Mouse (Mus musculus) intestine, embryonic 16.5 days (tissue): ENCODE results near the gene Eif2ak2. TPM values are rescaled to one million over a fixed set of nuclear protein-coding genes. Genes with fewer than 3 reads are reported as not detected.

Experiments used
- ATAC-seq: fragments of 200-750 bp; cut with Nextera tagmentation; 2 replicates; pipeline ENCODE4 v1.8.0; 2017; ENCODE audit warnings: moderate TSS enrichment, moderate library complexity
- H3K27ac ChIP-seq: fragments of 300-500 bp; sonication (generic); 2 replicates; pipeline ENCODE4 v1.5.1; 2014; ENCODE audit warnings: mild to moderate bottlenecking, low read length
- H3K27me3 ChIP-seq: fragments of 300-500 bp; sonication (generic); replicated peaks from 2 replicates; pipeline ENCODE4 v1.6.1; 2014; ENCODE audit warnings: low read length, control low read depth, mixed read lengths; ENCODE audit not compliant: control insufficient read depth, insufficient read depth
- H3K36me3 ChIP-seq: fragments of 300-500 bp; sonication (generic); 2 replicates; pipeline ENCODE4 v1.6.1; 2014; ENCODE audit warnings: low read length, control low read depth; ENCODE audit not compliant: control insufficient read depth, insufficient read depth
- H3K4me1 ChIP-seq: fragments of 300-500 bp; sonication (generic); 2 replicates; pipeline ENCODE4 v1.6.1; 2014; ENCODE audit warnings: low read length, control low read depth, mixed read lengths; ENCODE audit not compliant: control insufficient read depth, insufficient read depth
- H3K4me2 ChIP-seq: fragments of 300-500 bp; sonication (generic); 2 replicates; pipeline ENCODE4 v1.6.1; 2014; ENCODE audit warnings: low read depth, low read length, control low read depth
- H3K4me3 ChIP-seq: fragments of 300-500 bp; sonication (generic); 2 replicates; pipeline ENCODE4 v1.5.1; 2014; ENCODE audit warnings: mild to moderate bottlenecking, low read length
- H3K9ac ChIP-seq: fragments of 300-500 bp; sonication (generic); 2 replicates; pipeline ENCODE4 v1.6.1; 2014; ENCODE audit warnings: low read depth, low read length
- H3K9me3 ChIP-seq: fragments of 300-500 bp; sonication (generic); 2 replicates; pipeline ENCODE4 v1.6.1; 2016; ENCODE audit warnings: low read length, control low read depth; ENCODE audit not compliant: control insufficient read depth
- WGBS: fragments of 180-500 bp; shearing (Covaris S2); extraction: QIAGEN DNeasy Blood & Tissue Kit; methylation state at CpG from one replicate; pipeline ENCODE4 v1.1.7; 2014; 5-methylcytosine and 5-hydroxymethylcytosine counted together
- polyA plus RNA-seq: library from polyadenylated mRNA; unstranded; fragments of >200 nt; fragmentation: Nextera tagmentation; extraction: Ambion mirVana; gene quantifications from 2 replicates; pipeline ENCODE4 v1.2.1, GENCODE M21; 2015

Eif2ak2 gene
- polyA plus RNA-seq, 1 experiment from 2014 or later, result 14.5 TPM

DNA sequence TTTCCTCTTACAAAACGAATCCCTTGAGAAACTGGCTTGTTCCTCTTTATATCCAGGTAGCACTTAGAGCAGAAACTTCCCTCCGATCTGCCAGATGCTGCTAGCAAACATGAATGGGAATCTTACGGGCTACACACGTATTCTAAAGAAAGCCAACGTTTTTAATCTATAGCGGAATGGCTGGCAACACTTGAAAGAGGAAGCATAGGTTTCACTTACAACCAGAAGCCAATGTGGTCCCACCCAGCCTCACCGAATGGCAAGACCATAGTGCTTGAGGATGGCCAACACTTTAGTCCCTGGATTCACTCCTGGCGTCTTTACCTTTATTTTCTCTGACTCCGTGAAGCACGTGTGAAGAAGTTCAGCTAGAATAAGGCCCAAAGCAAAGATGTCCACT is 26.1 kb downstream of the Eif2ak2 start:
- Histone ChIP-seq H3K4me1 (no peaks in the 10 kb centered on the region), H3K9me3 (no peaks in the 10 kb centered on the region), H3K4me2 (no peak overlapping the region), H3K9ac (no peak overlapping the region), H3K4me3 (no peak overlapping the region), H3K27ac (no peak overlapping the region), H3K36me3 (peaks cover 3% of the 10 kb centered on the region; the same call in 1 of the 2 replicates), H3K27me3 (no peaks in the 10 kb centered on the region)
- ATAC-seq, result no peak
- 87% methylated on average over 10 of the region's 10 CpGs for WGBS

- Histone ChIP-seq H3K4me1 (no peaks in the 10 kb centered on the region), H3K9ac (no peak overlapping the region), H3K36me3 (peaks cover 27% of the 10 kb centered on the region), H3K27me3 (no peaks in the 10 kb centered on the region), H3K27ac (peak overlapping the region; percentile 59; the same call in 1 of the 2 replicates), H3K4me3 (no peak overlapping the region), H3K4me2 (no peak overlapping the region), H3K9me3 (no peaks in the 10 kb centered on the region)
- WGBS, result 69% methylated on average over 7 of the region's 7 CpGs
- ATAC-seq, result peak; percentile 95
Measured at GRCm38 (mm10) chr17:78842271-78842928, 40.0 kb downstream of the Eif2ak2 start.

DNA sequence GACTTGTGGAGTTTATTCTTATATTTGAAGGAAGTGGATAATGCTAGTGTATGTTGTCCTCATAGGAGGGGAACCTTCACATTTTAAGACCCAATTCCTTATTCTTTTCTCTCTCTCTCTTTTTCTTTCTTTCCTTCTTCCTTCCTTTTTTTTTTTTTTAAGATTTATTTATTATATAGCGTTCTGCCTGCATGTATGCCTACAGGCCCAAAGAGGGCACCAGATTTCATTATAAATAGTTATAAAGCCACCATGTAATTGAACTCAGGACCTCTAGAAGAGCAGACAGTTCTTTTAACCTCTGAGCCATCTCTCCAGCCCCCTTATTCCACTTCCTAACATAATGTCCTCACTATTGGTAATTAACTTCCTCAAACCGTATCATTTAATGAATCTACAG is 46.3 kb downstream of the Eif2ak2 start:
- Histone ChIP-seq H3K4me1 (no peaks in the 10 kb centered on the region), H3K27ac (peak overlapping the region; percentile 92), H3K9me3 (no peaks in the 10 kb centered on the region), H3K4me3 (peak overlapping the region; percentile 86), H3K4me2 (peak overlapping the region; percentile 75), H3K9ac (peak overlapping the region; percentile 75), H3K36me3 (peaks cover 15% of the 10 kb centered on the region), H3K27me3 (no peaks in the 10 kb centered on the region)
- 28% methylated on average over 2 of the region's 2 CpGs for WGBS
- no peak for ATAC-seq

- Histone ChIP-seq H3K9ac (peak within 1 kb of the TSS; percentile 94), H3K9me3 (no peaks in the 10 kb centered on the region), H3K4me1 (no peaks in the 10 kb centered on the region; the same call in 1 of the 2 replicates), H3K27me3 (no peaks in the 10 kb centered on the region), H3K4me3 (peak within 1 kb of the TSS; percentile 86), H3K27ac (peak within 1 kb of the TSS; percentile 92), H3K4me2 (peak within 1 kb of the TSS; percentile 75), H3K36me3 (peaks cover 13% of the 10 kb centered on the region)
- WGBS, result under 1% methylated on average over 81 of the region's 81 CpGs
- peak; percentile 99 for ATAC-seq
Measured at GRCm38 (mm10) chr17:78834856-78835835, 47.2 kb downstream of the Eif2ak2 start, which contains the start of the genes Heatr5b and Gpatch11. Heatr5b (minus strand) TSS chr17:78835364. Gpatch11 (plus strand) TSS chr17:78835567.

- H3K4me1 ChIP-seq, result no peaks in the 10 kb centered on the region
- no peak overlapping the region for H3K4me3 ChIP-seq
- H3K4me2 ChIP-seq, result no peak overlapping the region
- ATAC-seq, result no peak
- H3K36me3 ChIP-seq, result no peaks in the 10 kb centered on the region; the same call in 1 of the 2 replicates
- H3K9me3 ChIP-seq, result no peaks in the 10 kb centered on the region
- no peaks in the 10 kb centered on the region for H3K27me3 ChIP-seq
- 92% methylated on average over 13 of the region's 13 CpGs for WGBS
- no peak overlapping the region for H3K27ac ChIP-seq
- no peak overlapping the region for H3K9ac ChIP-seq
Measured at GRCm38 (mm10) chr17:78824346-78824745, 58.0 kb downstream of the Eif2ak2 start.

- 89% methylated on average over 3 of the region's 3 CpGs for WGBS
- H3K4me3 ChIP-seq, result no peak overlapping the region
Measured at GRCm38 (mm10) chr17:78809582-78809981, 72.8 kb downstream of the Eif2ak2 start.

GRCm38 (mm10) chr17:78809019-78809418 is 73.4 kb downstream of the Eif2ak2 start:
- H3K4me2 ChIP-seq, result no peak overlapping the region
- ATAC-seq, result no peak
- H3K4me1 ChIP-seq, result no peaks in the 10 kb centered on the region
- no peak overlapping the region for H3K9ac ChIP-seq
- H3K4me3 ChIP-seq, result no peak overlapping the region
- H3K9me3 ChIP-seq, result no peaks in the 10 kb centered on the region
- H3K27ac ChIP-seq, result no peak overlapping the region
- no peaks in the 10 kb centered on the region for H3K36me3 ChIP-seq
- H3K27me3 ChIP-seq, result no peaks in the 10 kb centered on the region

More at GRCm38 (mm10) chr17:78809582-78809981, 72.8 kb downstream of the Eif2ak2 start:
- Histone ChIP-seq H3K36me3 (no peaks in the 10 kb centered on the region), H3K4me1 (no peaks in the 10 kb centered on the region), H3K27ac (no peak overlapping the region), H3K9ac (no peak overlapping the region), H3K4me2 (no peak overlapping the region), H3K9me3 (no peaks in the 10 kb centered on the region), H3K27me3 (no peaks in the 10 kb centered on the region)
- ATAC-seq, result no peak
